Mouse (Mus musculus) bone marrow, adult 2 months (tissue): ENCODE data around the gene Zfp609.

ENCODE experiments used
- CTCF ChIP-seq: fragments of 200-500 bp; IDR thresholded peaks from 2 replicates; pipeline ENCODE4 v1.5.1; 2011; ENCODE audit warnings: low read length, control low read depth; ENCODE audit not compliant: control insufficient read depth, insufficient read depth
- POLR2A ChIP-seq: fragments of 200-500 bp; IDR thresholded peaks from 2 replicates; pipeline ENCODE4 v1.6.1; 2011; ENCODE audit warnings: low read depth, mild to moderate bottlenecking, control low read depth, low read length, borderline replicate concordance; ENCODE audit not compliant: control insufficient read depth

- TF ChIP-seq POLR2A (no peak), CTCF (no peak)
These were observed 180.6 kb downstream of the Zfp609 start for GRCm38 (mm10) chr9:65646782-65647181.
